15 mouse cellular contexts compared by ENCODE assay signal in genomic region chr10:21467425-21468085, GRCm38 (mm10).
DNase-seq lines count a peak whose midpoint lies in the region; ATAC-seq and TF ChIP-seq lines count a peak whose summit lies in the region.
"Had no signal": no experiment of that assay in that cellular context is flagged by ENCODE, and none has a peak within 500 bp of the region (broad histone marks: within the 10 kb centered on the region; RNA-seq: fewer than 3 reads in every experiment).

No protein-coding gene starts in this region.

- no peaks in the 10 kb centered on the region for H3K36me3 ChIP-seq in kidney, embryonic 16.5 days (ENCODE audit: insufficient read depth, low read length)
- H3K36me3 ChIP-seq in embryonic facial prominence, embryonic 10.5 days (replicated peaks): no peaks in the 10 kb centered on the region
- H3K36me3 ChIP-seq in kidney, embryonic 15.5 days: no peaks in the 10 kb centered on the region
- H3K36me3 ChIP-seq in thymus, adult 2 months (ENCODE audit: control insufficient read depth, insufficient read depth, low read length): no peaks in the 10 kb centered on the region
- H3K36me3 ChIP-seq: embryonic facial prominence, embryonic 13.5 days; heart, embryonic 13.5 days; limb, embryonic 13.5 days had no signal

- 46% methylated on average over 4 of the region's 4 CpGs for WGBS in kidney, embryonic 16.5 days
- 11% methylated on average over 4 of the region's 4 CpGs for WGBS in embryonic facial prominence, embryonic 10.5 days
- 53% methylated on average over 4 of the region's 4 CpGs for WGBS in kidney, embryonic 15.5 days
- 54% methylated on average over 4 of the region's 4 CpGs for WGBS in thymus, adult 2 months

- in situ Hi-C loops in Patski (cut with MboI; ENCODE audit: low pct_unique_long_range_greater_than_20kb): loop anchor here (5.0 kb wide), 2 partner anchors 240 to 320 kb away; no protein-coding TSS in a partner anchor

- no peak overlapping the region for H3K4me2 ChIP-seq in kidney, embryonic 16.5 days (replicated peaks; ENCODE audit: low read depth, low read length)
- H3K4me2 ChIP-seq in kidney, embryonic 15.5 days: no peak overlapping the region
- H3K4me2 ChIP-seq: embryonic facial prominence, embryonic 13.5 days; heart, embryonic 13.5 days; limb, embryonic 13.5 days had no signal

- no peak overlapping the region for H3K27ac ChIP-seq in kidney, embryonic 16.5 days (ENCODE audit: low read length)
- peak overlapping the region; percentile 6; the same call in 1 of the 2 replicates for H3K27ac ChIP-seq in embryonic facial prominence, embryonic 10.5 days (replicated peaks)
- 0 out of 2 replicates have a peak overlapping the region, but pooled peaks have one; percentile 18 for H3K27ac ChIP-seq in kidney, embryonic 15.5 days
- H3K27ac ChIP-seq in thymus, adult 2 months (ENCODE audit: control insufficient read depth, insufficient read depth, low read length): no peak overlapping the region
- H3K27ac ChIP-seq: embryonic facial prominence, embryonic 13.5 days; heart, embryonic 13.5 days; left cerebral cortex, adult 2 months; limb, embryonic 13.5 days had no signal

- TF ChIP-seq CTCF in Patski (IDR thresholded peaks at IDR 0.05): no peak
- TF ChIP-seq CTCF in thymus, adult 2 months (IDR thresholded peaks at IDR 0.05; ENCODE audit: borderline replicate concordance, control insufficient read depth, extremely low read depth, insufficient read depth, low read length, poor library complexity): no peak

- POLR2A ChIA-PET in Patski (lab: Charles Lee): interaction anchor here (1.1 to 1.5 kb wide), 2 partner anchors 9 to 528 kb away, joined by 5 to 14 read pairs; no protein-coding TSS in a partner anchor

- peak; percentile 39 to 58 for DNase-seq in kidney, adult 8-10 months
- DNase-seq in Patski (ENCODE audit: low read depth, low spot score) (peak; percentile 15), MN1 (ENCODE audit: low spot score) (no peak)
- DNase-seq in embryonic facial prominence, embryonic 10.5 days (ENCODE audit: low spot score): no peak
- DNase-seq in thymus, adult 2 months: no peak
- DNase-seq: adrenal gland, postnatal 10 days; lung, adult 2 months; thymus, postnatal 4 days had no signal

- CTCF ChIA-PET in Patski (lab: Charles Lee): interaction anchor here (0.7 to 1.8 kb wide), 6 partner anchors 14 to 544 kb away, joined by 3 to 4 read pairs (median 4); no protein-coding TSS in a partner anchor

- H3K9me3 ChIP-seq in kidney, embryonic 16.5 days (ENCODE audit: low read length): no peaks in the 10 kb centered on the region
- no peaks in the 10 kb centered on the region for H3K9me3 ChIP-seq in embryonic facial prominence, embryonic 10.5 days
- H3K9me3 ChIP-seq in kidney, embryonic 15.5 days (replicated peaks): no peaks in the 10 kb centered on the region
- H3K9me3 ChIP-seq: embryonic facial prominence, embryonic 13.5 days; heart, embryonic 13.5 days; limb, embryonic 13.5 days; megakaryocyte, embryonic 14.5 days had no signal

- H3K27me3 ChIP-seq in kidney, embryonic 16.5 days (ENCODE audit: insufficient read depth, low read length): no peaks in the 10 kb centered on the region
- H3K27me3 ChIP-seq in Patski: peaks cover 22% of the 10 kb centered on the region
- peaks cover 39% of the 10 kb centered on the region for H3K27me3 ChIP-seq in embryonic facial prominence, embryonic 10.5 days (replicated peaks; ENCODE audit: low read depth, poor library complexity, severe bottlenecking)
- no peaks in the 10 kb centered on the region for H3K27me3 ChIP-seq in kidney, embryonic 15.5 days
- H3K27me3 ChIP-seq in thymus, adult 2 months (ENCODE audit: control insufficient read depth, insufficient read depth, low read length): no peaks in the 10 kb centered on the region
- H3K27me3 ChIP-seq: embryonic facial prominence, embryonic 13.5 days had no signal

- H3K4me1 ChIP-seq in kidney, embryonic 16.5 days (ENCODE audit: insufficient read depth, low read length): peaks cover 13% of the 10 kb centered on the region
- H3K4me1 ChIP-seq in embryonic facial prominence, embryonic 10.5 days: peaks cover 25% of the 10 kb centered on the region
- H3K4me1 ChIP-seq in kidney, embryonic 15.5 days: peaks cover 17% of the 10 kb centered on the region; the same call in 1 of the 2 replicates
- H3K4me1 ChIP-seq in thymus, adult 2 months (replicated peaks; ENCODE audit: control insufficient read depth, insufficient read depth, low read length): peaks cover 27% of the 10 kb centered on the region

- no peak overlapping the region for H3K4me3 ChIP-seq in kidney, embryonic 16.5 days (ENCODE audit: low read length)
- H3K4me3 ChIP-seq in embryonic facial prominence, embryonic 10.5 days: no peak overlapping the region
- no peak overlapping the region for H3K4me3 ChIP-seq in kidney, embryonic 15.5 days (replicated peaks)
- H3K4me3 ChIP-seq in thymus, adult 2 months (ENCODE audit: control insufficient read depth, insufficient read depth, low read length): no peak overlapping the region
- H3K4me3 ChIP-seq: embryonic facial prominence, embryonic 13.5 days; heart, embryonic 13.5 days; left cerebral cortex, adult 2 months; limb, embryonic 13.5 days; megakaryocyte, embryonic 14.5 days had no signal

- no peak for ATAC-seq in kidney, embryonic 16.5 days (ENCODE audit: low FRiP score, low TSS enrichment)
- ATAC-seq in Patski: no peak
- ATAC-seq in kidney, embryonic 15.5 days (replicated peaks; ENCODE audit: low FRiP score): no peak

- TF ChIP-seq POLR2A in thymus, adult 2 months (IDR thresholded peaks at IDR 0.05; ENCODE audit: control insufficient read depth, extremely low read depth, insufficient read depth, low read length, poor library complexity): no peak

- H3K9ac ChIP-seq in kidney, embryonic 16.5 days (replicated peaks; ENCODE audit: low read length): no peak overlapping the region
- no peak overlapping the region for H3K9ac ChIP-seq in kidney, embryonic 15.5 days
- H3K9ac ChIP-seq: embryonic facial prominence, embryonic 13.5 days; heart, embryonic 13.5 days; limb, embryonic 13.5 days had no signal

Comparison
In these comparisons a context has a peak if more than half of its experiments do, and no peak if none do; other contexts are left out.
1. H3K27ac ChIP-seq: peak in embryonic facial prominence, embryonic 10.5 days (single experiment) and kidney, embryonic 15.5 days (single experiment); none in kidney, embryonic 16.5 days (single experiment) and thymus, adult 2 months (single experiment).
2. DNase-seq: peak in kidney, adult 8-10 months (2 of 2) and Patski (single experiment); none in embryonic facial prominence, embryonic 10.5 days (single experiment), thymus, adult 2 months (single experiment) and MN1 (single experiment).